ENCODE assay signal across 10 mouse cellular contexts in the genomic region with DNA sequence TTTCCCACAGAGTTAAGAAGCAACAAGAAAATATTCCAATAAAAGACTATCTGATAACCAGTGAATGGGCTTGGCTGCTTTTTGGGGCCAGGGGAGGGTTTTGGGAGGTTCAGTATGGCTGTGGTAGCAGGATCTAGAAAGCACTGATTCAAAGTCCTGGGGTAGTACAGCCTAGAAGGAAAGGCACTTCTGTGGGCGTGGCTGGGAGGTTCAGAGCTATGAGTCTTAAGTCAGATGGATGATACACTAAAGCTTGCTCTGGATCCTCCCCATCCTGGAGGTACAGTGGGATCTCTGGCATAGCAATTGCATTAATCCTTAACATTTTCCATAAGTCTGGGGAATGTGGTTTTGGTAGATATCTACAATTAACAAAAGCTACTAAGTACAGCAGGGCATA. TPM values are rescaled to one million over a fixed set of nuclear protein-coding genes. Genes with fewer than 3 reads are reported as not detected.
DNase-seq lines count a peak whose midpoint lies in the region; ATAC-seq and TF ChIP-seq lines count a peak whose summit lies in the region.
"Had no signal": no experiment of that assay in that cellular context is flagged by ENCODE, and none has a peak within 500 bp of the region (broad histone marks: within the 10 kb centered on the region; RNA-seq: fewer than 3 reads in every experiment).

No protein-coding gene starts in this region.

- ATAC-seq in hindbrain, embryonic 11.5 days (ENCODE audit: low FRiP score): no peak
- ATAC-seq in hindbrain, postnatal 0 days: no peak
- ATAC-seq in liver, embryonic 14.5 days (ENCODE audit: insufficient read depth): no peak
- no peak for ATAC-seq in midbrain, embryonic 11.5 days (ENCODE audit: low FRiP score)

- DNase-seq in hindbrain, embryonic 11.5 days (ENCODE audit: low spot score): no peak
- no peak for DNase-seq in hindbrain, postnatal 0 days (ENCODE audit: low spot score)
- DNase-seq in liver, embryonic 14.5 days (ENCODE audit: low read depth in 3 of 3, low spot score in 3 of 3): no peak
- DNase-seq in ovary, adult 18-20 months (ENCODE audit: low spot score): no peak
- no peak for DNase-seq in midbrain, embryonic 11.5 days (ENCODE audit: low spot score, missing footprints)
- DNase-seq: adrenal gland, adult 2 months; cerebellum, postnatal 36 days had no signal

- TF ChIP-seq CTCF in hindbrain, postnatal 0 days (IDR thresholded peaks at IDR 0.05; ENCODE audit: low read depth): no peak
- TF ChIP-seq CTCF in E14TG2a.4 (conservative IDR thresholded peaks at IDR 0.05; ENCODE audit: low read length): no peak
- TF ChIP-seq CTCF in bone marrow macrophage, adult 2 months (IDR thresholded peaks at IDR 0.05; ENCODE audit: low read depth, low read length): no peak
- no peak for TF ChIP-seq CTCF in liver, embryonic 14.5 days (IDR thresholded peaks at IDR 0.05; ENCODE audit: low read depth)

- no peak overlapping the region; the same call in 1 of the 2 replicates for H3K4me3 ChIP-seq in hindbrain, embryonic 11.5 days (ENCODE audit: low read depth, low read length)
- H3K4me3 ChIP-seq in hindbrain, postnatal 0 days (ENCODE audit: low read length): no peak overlapping the region
- peak overlapping the region; percentile 100 for H3K4me3 ChIP-seq in E14TG2a.4 (replicated peaks; ENCODE audit: low read length)
- peak overlapping the region; percentile 99 for H3K4me3 ChIP-seq in bone marrow macrophage, adult 2 months (ENCODE audit: insufficient read depth, low read length)
- H3K4me3 ChIP-seq in liver, embryonic 14.5 days (ENCODE audit: insufficient read depth in 1 of 2, low read depth in 2 of 2, low read length in 2 of 2): peak overlapping the region; percentile 71 to 77; a peak in 3 of 4 replicates
- no peak overlapping the region; the same call in 1 of the 2 replicates for H3K4me3 ChIP-seq in midbrain, embryonic 11.5 days (ENCODE audit: low read depth, low read length)
- H3K4me3 ChIP-seq: layer of hippocampus, adult 2 months had no signal

- 0 out of 2 replicates have a peak overlapping the region, but pooled peaks have one; percentile 19 for H3K9ac ChIP-seq in hindbrain, embryonic 11.5 days (ENCODE audit: low read depth, low read length)
- no peak overlapping the region for H3K9ac ChIP-seq in hindbrain, postnatal 0 days (replicated peaks; ENCODE audit: low read length)
- peak overlapping the region; percentile 88; the same call in 1 of the 2 replicates for H3K9ac ChIP-seq in liver, embryonic 14.5 days (replicated peaks)
- H3K9ac ChIP-seq in midbrain, embryonic 11.5 days (ENCODE audit: low read length): no peak overlapping the region

- no peak overlapping the region for H3K27ac ChIP-seq in hindbrain, embryonic 11.5 days (ENCODE audit: low read depth, low read length)
- H3K27ac ChIP-seq in hindbrain, postnatal 0 days: no peak overlapping the region
- peak overlapping the region; percentile 94; the same call in 1 of the 2 replicates for H3K27ac ChIP-seq in bone marrow macrophage, adult 2 months (ENCODE audit: insufficient read depth, low read depth, low read length)
- no peak overlapping the region; the same call in 1 of the 2 replicates for H3K27ac ChIP-seq in liver, embryonic 14.5 days
- no peak overlapping the region for H3K27ac ChIP-seq in midbrain, embryonic 11.5 days (ENCODE audit: low read depth, low read length)
- H3K27ac ChIP-seq: layer of hippocampus, adult 2 months had no signal

- H3K36me3 ChIP-seq in hindbrain, embryonic 11.5 days (ENCODE audit: control insufficient read depth, insufficient read depth, low read length): 0 out of 2 replicates have a peak, but pooled peaks cover 2% of the 10 kb centered on the region
- peaks cover 14% of the 10 kb centered on the region for H3K36me3 ChIP-seq in hindbrain, postnatal 0 days (ENCODE audit: insufficient read depth, low read length)
- H3K36me3 ChIP-seq in E14TG2a.4 (ENCODE audit: insufficient read depth, low read length): peaks cover 47% of the 10 kb centered on the region
- H3K36me3 ChIP-seq in liver, embryonic 14.5 days (replicated peaks; ENCODE audit: control insufficient read depth, insufficient read depth, low read depth): peaks cover 19% of the 10 kb centered on the region
- peaks cover 9% of the 10 kb centered on the region; the same call in 1 of the 2 replicates for H3K36me3 ChIP-seq in midbrain, embryonic 11.5 days (ENCODE audit: control insufficient read depth, insufficient read depth, low read length)

- no peak for TF ChIP-seq EP300 in liver, embryonic 14.5 days (IDR thresholded peaks at IDR 0.05; ENCODE audit: low read depth)

- H3K27me3 ChIP-seq in hindbrain, embryonic 11.5 days (ENCODE audit: control insufficient read depth, insufficient read depth, low read length): no peaks in the 10 kb centered on the region
- H3K27me3 ChIP-seq in hindbrain, postnatal 0 days (ENCODE audit: insufficient read depth, low read length): no peaks in the 10 kb centered on the region
- no peaks in the 10 kb centered on the region for H3K27me3 ChIP-seq in E14TG2a.4 (ENCODE audit: insufficient read depth, low read length)
- no peaks in the 10 kb centered on the region for H3K27me3 ChIP-seq in liver, embryonic 14.5 days (ENCODE audit: control insufficient read depth, insufficient read depth, low read length)
- no peaks in the 10 kb centered on the region for H3K27me3 ChIP-seq in midbrain, embryonic 11.5 days (ENCODE audit: control insufficient read depth, insufficient read depth, low read length)

- H3K4me2 ChIP-seq in hindbrain, embryonic 11.5 days (replicated peaks; ENCODE audit: low read depth, low read length): no peak overlapping the region
- no peak overlapping the region for H3K4me2 ChIP-seq in hindbrain, postnatal 0 days (ENCODE audit: low read depth, low read length)
- peak overlapping the region; percentile 86 for H3K4me2 ChIP-seq in liver, embryonic 14.5 days (ENCODE audit: low read depth)
- H3K4me2 ChIP-seq in midbrain, embryonic 11.5 days: no peak overlapping the region

- no peaks in the 10 kb centered on the region for H3K9me3 ChIP-seq in hindbrain, embryonic 11.5 days (ENCODE audit: control insufficient read depth, low read length)
- no peaks in the 10 kb centered on the region for H3K9me3 ChIP-seq in hindbrain, postnatal 0 days (ENCODE audit: low read length)
- H3K9me3 ChIP-seq in E14TG2a.4 (ENCODE audit: low read length): no peaks in the 10 kb centered on the region
- no peaks in the 10 kb centered on the region for H3K9me3 ChIP-seq in liver, embryonic 14.5 days (ENCODE audit: control insufficient read depth, low read length)
- no peaks in the 10 kb centered on the region for H3K9me3 ChIP-seq in midbrain, embryonic 11.5 days (ENCODE audit: control insufficient read depth, low read length)

- WGBS in hindbrain, embryonic 11.5 days: 78% methylated on average over 1 of the region's 1 CpGs
- 85% methylated on average over 1 of the region's 1 CpGs for WGBS in hindbrain, postnatal 0 days
- WGBS in liver, embryonic 14.5 days (ENCODE audit: insufficient replicate concordance): 26% methylated on average over 1 of the region's 1 CpGs
- 70% methylated on average over 1 of the region's 1 CpGs for WGBS in midbrain, embryonic 11.5 days

- H3K4me1 ChIP-seq in hindbrain, embryonic 11.5 days (replicated peaks; ENCODE audit: control insufficient read depth, insufficient read depth, low read length): peaks cover 10% of the 10 kb centered on the region; the same call in 1 of the 2 replicates
- H3K4me1 ChIP-seq in hindbrain, postnatal 0 days (ENCODE audit: insufficient read depth, low read length): peaks cover 21% of the 10 kb centered on the region
- peaks cover 68% of the 10 kb centered on the region for H3K4me1 ChIP-seq in E14TG2a.4 (replicated peaks; ENCODE audit: low read depth, low read length)
- peaks cover 36% of the 10 kb centered on the region for H3K4me1 ChIP-seq in bone marrow macrophage, adult 2 months (ENCODE audit: control insufficient read depth, insufficient read depth, low read length)
- H3K4me1 ChIP-seq in liver, embryonic 14.5 days (replicated peaks; ENCODE audit: control insufficient read depth in 2 of 2, insufficient read depth in 2 of 2, low read length in 1 of 2): peaks cover 11 to 26% of the 10 kb centered on the region in 2 experiments
- peaks cover 25% of the 10 kb centered on the region for H3K4me1 ChIP-seq in midbrain, embryonic 11.5 days (ENCODE audit: control insufficient read depth, insufficient read depth, low read length)

- no peak for TF ChIP-seq POLR2A in bone marrow macrophage, adult 2 months (IDR thresholded peaks at IDR 0.05; ENCODE audit: borderline replicate concordance, low read depth, low read length)

RNA-seq across cellular contexts. Expression of a gene that starts 2.6 kb away (rescaled TPM):
- 8.0 and 8.7 TPM in 2 replicates for polyA plus RNA-seq in hindbrain, embryonic 11.5 days (2014; fragmentation: Nextera tagmentation; extraction: Ambion mirVana)
- 37.9 and 50.0 TPM in 2 replicates for total RNA-seq in hindbrain, postnatal 0 days (2014; rRNA removed)
- 19.5 and 22.1 TPM in 2 replicates for polyA plus RNA-seq in hindbrain, postnatal 0 days (2015; fragmentation: Nextera tagmentation; extraction: Ambion mirVana)
- polyA plus RNA-seq in bone marrow macrophage, adult 2 months (2012; ENCODE audit: insufficient read depth, insufficient read length, missing spikeins): 12.0 and 13.2 TPM in 2 replicates
- 1.9 and 2.5 TPM in 2 replicates for polyA plus RNA-seq in liver, embryonic 14.5 days (2012; rRNA removed)
- 1.1 and 1.8 TPM in 2 replicates for polyA plus RNA-seq in liver, embryonic 14.5 days (2014; fragmentation: Nextera tagmentation; extraction: Ambion mirVana)
- polyA plus RNA-seq in midbrain, embryonic 11.5 days (2014; fragmentation: Nextera tagmentation; extraction: Ambion mirVana): 9.2 and 9.3 TPM in 2 replicates

RNA-seq across cellular contexts. Expression of a gene that starts 2.6 kb away (rescaled TPM):
- polyA plus RNA-seq in hindbrain, embryonic 11.5 days (2014; fragmentation: Nextera tagmentation; extraction: Ambion mirVana): 129 and 134 TPM in 2 replicates
- total RNA-seq in hindbrain, postnatal 0 days (2014; rRNA removed): 154 and 168 TPM in 2 replicates
- 92.2 and 101 TPM in 2 replicates for polyA plus RNA-seq in hindbrain, postnatal 0 days (2015; fragmentation: Nextera tagmentation; extraction: Ambion mirVana)
- 17.4 and 23.3 TPM in 2 replicates for polyA plus RNA-seq in bone marrow macrophage, adult 2 months (2012; ENCODE audit: insufficient read depth, insufficient read length, missing spikeins)
- polyA plus RNA-seq in liver, embryonic 14.5 days (2012; rRNA removed): 311 and 646 TPM in 2 replicates
- polyA plus RNA-seq in liver, embryonic 14.5 days (2014; fragmentation: Nextera tagmentation; extraction: Ambion mirVana): 144 and 162 TPM in 2 replicates
- 129 and 155 TPM in 2 replicates for polyA plus RNA-seq in midbrain, embryonic 11.5 days (2014; fragmentation: Nextera tagmentation; extraction: Ambion mirVana)

RNA-seq across cellular contexts. Expression of a gene that starts 17.9 kb away (rescaled TPM):
- 9.3 and 10.5 TPM in 2 replicates for polyA plus RNA-seq in hindbrain, embryonic 11.5 days (2014; fragmentation: Nextera tagmentation; extraction: Ambion mirVana)
- total RNA-seq in hindbrain, postnatal 0 days (2014; rRNA removed): 38.2 and 41.2 TPM in 2 replicates
- polyA plus RNA-seq in hindbrain, postnatal 0 days (2015; fragmentation: Nextera tagmentation; extraction: Ambion mirVana): 32.6 and 33.4 TPM in 2 replicates
- polyA plus RNA-seq in bone marrow macrophage, adult 2 months (2012; ENCODE audit: insufficient read depth, insufficient read length, missing spikeins): 20.7 and 23.4 TPM in 2 replicates
- 5.1 and 7.2 TPM in 2 replicates for polyA plus RNA-seq in liver, embryonic 14.5 days (2012; rRNA removed)
- polyA plus RNA-seq in liver, embryonic 14.5 days (2014; fragmentation: Nextera tagmentation; extraction: Ambion mirVana): 4.9 and 6.8 TPM in 2 replicates
- polyA plus RNA-seq in midbrain, embryonic 11.5 days (2014; fragmentation: Nextera tagmentation; extraction: Ambion mirVana): 8.4 and 9.5 TPM in 2 replicates

Comparison
In these comparisons a context has a peak if more than half of its experiments do, and no peak if none do; other contexts are left out.
1. H3K9ac ChIP-seq: peak in hindbrain, embryonic 11.5 days (single experiment) and liver, embryonic 14.5 days (single experiment); none in hindbrain, postnatal 0 days (single experiment) and midbrain, embryonic 11.5 days (single experiment).
2. H3K4me3 ChIP-seq: peak in E14TG2a.4 (single experiment), bone marrow macrophage, adult 2 months (single experiment) and liver, embryonic 14.5 days (2 of 2); none in hindbrain, embryonic 11.5 days (single experiment), hindbrain, postnatal 0 days (single experiment) and midbrain, embryonic 11.5 days (single experiment).